Mouse (Mus musculus): ENCODE data around the gene Uqcr11.

Gene Uqcr11

DNA sequence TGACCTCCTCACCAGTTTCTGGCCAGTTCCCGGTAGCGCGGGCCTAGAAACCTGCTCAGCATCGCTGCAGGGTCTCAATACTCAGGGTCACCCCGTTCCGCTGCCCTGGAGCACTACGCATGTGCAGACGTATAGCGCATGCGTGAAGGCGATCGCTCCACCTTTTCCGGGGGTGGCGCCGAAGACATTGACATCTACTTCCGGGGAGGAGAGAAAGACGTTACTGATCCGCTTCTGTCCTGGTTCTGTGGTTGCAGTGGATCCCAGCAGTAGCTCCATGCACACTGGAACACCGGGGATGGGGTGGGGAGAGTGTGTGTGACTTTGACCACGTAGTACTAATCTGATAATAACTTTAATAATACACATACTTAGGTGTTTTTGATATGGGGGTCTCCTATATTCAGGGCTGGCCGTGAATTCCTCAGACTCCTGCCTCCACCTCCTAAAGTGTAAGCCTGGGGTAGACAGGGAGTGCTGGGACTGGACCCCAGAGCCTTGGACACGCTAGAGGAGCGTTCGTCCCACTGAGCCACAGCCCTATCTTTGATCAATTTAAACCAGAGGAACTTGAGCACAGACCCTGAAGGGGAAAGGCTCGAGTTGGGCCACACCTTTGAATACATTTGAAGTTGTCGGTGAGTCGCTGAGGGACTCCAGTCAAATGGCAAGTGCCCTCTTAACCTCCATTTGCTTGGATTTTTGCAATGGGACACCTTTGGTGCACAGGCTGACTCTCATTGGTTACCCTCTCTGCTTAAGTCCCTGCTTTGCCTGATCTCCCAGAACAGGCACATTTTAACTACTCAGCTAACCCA is at the start of gene Uqcr11:
TSS of gene Uqcr11 (minus strand) at position 147 of the 818 bp plus-strand sequence.
- DNase-seq (ENCODE audit: low read depth, low spot score), result peak; percentile 93

DNA sequence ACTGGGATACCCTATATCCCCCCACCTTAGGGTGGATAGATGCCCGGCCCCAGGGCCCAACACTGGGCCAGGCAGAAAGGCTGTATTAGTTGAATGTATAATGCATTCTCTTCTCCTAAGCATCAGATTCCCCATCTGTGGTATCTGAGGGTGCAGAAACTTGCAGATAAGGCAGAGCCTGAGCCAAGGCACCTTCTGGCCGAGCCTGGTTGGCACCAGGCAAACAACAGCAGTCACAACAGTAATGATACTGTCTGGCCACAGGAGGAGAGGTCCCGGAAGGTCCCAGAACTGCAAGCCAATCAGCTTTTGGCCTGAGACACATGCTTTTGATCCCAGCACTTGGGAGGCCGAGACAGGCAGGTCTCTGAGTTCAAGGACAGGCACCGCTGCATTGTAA is 49.1 kb upstream of the Uqcr11 start:
- no peak for DNase-seq (ENCODE audit: low read depth, low spot score)

DNA sequence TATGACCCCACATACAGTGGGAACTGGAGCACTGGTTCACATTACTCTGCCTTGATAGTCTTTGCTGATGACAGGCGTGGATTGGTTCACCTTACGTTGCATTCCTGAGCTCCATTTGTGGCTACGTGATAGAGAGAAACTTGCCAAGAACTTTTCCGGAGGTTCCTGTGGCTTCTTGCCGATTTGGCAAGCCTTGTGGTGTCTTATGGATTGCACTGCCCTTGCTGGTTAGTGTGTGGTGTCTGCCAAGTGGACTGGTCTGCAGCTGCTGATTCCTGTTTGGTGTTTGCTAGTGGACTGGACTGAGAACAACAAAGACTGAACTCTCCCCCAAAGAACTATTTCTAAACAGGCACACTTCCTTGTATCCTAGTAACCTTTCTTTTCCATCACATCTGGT is 48.2 kb upstream of the Uqcr11 start:
- DNase-seq (ENCODE audit: low read depth, low spot score), result no peak

DNA sequence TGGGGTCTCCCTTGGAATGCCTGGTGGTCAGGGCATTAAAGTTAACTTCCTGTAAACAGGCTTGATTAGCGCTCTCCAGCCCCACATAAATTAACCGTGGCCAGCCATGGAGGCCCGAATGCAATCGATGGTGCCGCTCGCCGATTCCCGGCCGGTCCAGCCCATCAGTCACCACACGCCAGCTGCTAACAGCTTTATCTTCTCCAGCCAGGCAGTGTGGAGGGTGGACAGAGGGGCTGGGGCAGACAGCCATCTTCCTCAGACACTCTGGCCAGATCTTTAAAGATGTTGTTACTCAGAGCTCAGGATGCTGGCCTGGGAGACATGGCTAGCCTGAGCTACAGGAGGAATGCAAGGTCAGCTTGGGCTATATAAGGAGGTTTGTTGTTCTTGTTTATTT is 47.0 kb upstream of the Uqcr11 start:
- no peak for DNase-seq (ENCODE audit: low read depth, low spot score)

DNA sequence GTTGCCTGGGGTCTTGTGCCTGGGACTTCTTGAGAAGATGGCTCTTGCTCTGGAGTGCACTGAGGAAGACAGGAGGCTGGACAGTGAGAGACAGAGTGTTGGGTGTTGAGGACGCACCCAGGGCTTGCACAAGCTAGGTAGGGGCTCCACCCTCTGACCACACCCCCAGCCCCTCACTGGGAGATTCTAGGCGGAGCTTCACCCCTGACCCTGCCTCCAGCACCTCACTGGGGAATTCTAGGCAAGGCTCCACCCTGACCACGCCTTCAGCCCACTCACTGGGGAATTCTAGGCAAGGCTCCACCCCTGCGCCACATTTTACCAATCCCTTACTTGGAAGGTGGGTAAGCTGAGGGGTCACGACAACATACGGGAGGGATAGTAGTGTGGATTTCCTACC is 44.0 kb upstream of the Uqcr11 start:
- no peak for DNase-seq (ENCODE audit: low read depth, low spot score)

DNA sequence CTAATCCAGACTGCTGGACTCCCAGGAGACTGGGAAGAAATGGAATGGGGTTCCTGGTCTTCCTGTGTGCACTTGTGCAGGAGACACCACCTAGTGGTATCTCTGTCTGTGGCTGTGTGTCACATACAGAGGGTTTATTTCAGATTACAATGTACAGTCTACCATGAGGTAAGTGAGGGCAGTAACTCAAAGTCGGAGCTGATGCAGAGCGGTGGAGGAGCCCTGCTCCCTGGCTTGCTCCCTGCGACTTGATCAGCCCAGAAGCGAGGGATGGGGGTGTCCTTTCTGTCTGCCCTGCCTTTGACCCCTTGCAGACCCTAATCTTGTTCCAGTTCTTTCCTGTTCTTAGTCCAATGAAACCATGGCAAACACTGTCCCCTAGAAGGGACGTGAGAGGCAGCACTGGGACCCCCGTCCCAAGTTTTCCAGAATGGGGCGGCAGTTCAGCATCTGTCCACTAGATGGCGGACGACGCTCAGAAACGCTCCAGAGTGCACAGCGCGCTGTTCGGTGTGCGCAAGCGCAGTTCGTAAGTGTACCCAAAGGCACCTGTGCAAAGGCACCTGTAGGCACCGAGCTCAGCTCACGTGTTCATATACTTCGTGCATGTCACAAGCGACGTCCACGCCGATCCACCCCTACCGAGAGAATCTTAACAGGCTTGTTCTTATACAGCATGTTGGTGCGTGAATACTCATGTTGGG is 39.4 kb upstream of the Uqcr11 start:
- DNase-seq (ENCODE audit: low read depth, low spot score), result peak; percentile 82

DNA sequence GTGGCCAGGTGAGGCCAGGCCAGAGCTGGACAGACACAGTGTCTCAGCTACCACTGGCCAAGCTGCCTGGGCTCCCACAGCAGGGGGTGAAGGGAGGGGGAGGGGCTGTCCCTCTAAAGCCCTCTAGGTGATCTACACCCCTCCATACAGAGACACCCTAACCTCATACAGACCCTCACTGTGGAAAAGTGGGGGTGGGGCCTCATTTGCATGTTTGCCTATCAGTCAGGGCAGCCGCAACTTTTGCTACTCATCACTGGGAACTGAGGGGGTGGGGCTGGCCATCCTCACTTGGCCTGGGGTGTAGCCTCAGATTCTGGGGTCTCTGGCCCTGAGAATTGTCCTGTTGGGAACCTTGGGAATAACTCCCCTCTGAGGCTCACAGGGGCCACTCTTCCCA is 38.4 kb upstream of the Uqcr11 start:
- DNase-seq (ENCODE audit: low read depth, low spot score), result no peak

DNA sequence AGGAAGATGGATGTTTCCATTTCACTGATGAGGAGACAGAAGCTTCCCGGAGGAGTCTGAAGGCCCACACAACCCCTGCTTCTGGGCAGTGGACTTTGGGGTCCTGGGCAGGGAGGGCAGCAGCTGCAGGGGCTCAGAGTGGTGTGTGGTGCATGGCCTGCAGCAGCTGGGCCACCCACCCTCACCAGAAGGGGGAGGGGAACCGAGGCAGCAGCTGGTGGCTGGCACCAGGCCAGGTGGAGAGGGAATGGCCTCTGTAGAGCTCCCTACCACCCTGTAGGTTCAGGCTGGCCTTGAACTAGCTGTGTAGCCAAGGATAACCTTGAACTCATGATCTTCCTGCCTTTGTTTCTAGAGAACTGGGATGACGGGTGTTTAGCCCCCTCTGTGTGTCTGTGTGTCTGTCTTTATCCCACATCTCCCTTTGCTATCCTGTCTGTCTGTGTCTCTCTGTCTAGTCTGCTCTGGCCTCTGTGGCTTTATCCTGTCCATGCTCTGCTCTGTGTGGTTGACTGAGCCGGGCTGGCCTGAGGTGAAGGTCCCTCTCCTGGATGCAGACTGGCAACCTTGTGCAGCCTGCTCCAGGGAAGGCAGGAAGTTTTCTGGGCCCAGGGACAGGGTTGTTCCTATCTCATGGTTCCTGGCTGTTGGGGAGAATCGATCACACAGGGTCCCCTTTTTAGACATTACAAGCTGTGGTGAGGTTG is 37.9 kb upstream of the Uqcr11 start:
- no peak for DNase-seq (ENCODE audit: low read depth, low spot score)

DNA sequence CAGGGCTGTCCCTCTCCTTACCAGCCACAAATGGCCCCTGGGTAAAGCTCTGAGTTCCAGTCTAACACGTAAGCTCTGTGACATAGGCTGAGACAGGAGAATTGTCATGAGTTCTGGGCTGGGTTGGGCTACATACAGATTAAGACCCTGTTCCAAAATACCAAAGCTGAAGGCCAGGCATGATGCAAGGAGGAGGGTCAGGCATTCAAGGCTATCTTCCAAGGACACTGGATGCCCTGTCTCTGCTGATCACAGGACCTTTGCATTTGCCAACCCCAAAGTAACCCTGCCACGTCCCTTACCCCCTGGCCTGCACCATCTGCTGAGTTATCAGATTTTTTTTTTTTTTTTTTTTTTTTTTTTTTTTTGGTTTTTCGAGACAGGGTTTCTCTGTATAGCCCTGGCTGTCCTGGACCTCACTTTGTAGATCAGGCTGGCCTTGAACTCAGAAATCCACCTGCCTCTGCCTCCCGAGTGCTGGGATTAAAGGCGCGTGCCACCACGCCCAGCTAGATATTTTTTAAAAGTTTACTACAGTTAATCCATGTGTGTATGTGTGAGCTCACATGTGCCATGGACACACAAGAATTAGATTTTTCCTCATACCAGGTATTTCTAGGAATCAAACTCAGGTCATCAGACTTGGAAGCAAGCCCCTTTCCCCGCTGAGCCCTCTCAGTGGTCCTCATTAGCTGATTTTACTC is 37.1 kb upstream of the Uqcr11 start:
- no peak for DNase-seq (ENCODE audit: low read depth, low spot score)

DNA sequence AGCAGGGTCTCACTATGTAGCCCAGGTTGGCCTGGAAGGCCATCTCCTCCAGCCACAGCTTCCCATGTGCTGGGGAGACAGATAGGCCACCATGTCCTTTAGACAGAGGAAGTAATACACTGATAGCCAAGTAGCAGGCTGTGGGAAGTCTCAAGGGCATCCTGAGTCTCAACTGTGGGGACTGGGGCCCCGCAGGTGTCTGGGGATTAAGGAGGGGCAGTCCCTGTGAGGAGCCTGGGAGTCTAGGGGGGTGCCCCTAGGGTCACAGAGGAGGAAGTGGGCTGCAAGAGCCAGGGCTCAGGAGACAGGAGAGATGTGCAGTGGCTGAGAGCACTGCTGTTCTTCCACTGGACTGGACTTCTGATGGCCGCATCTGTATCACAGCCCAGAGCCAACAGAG is 36.4 kb upstream of the Uqcr11 start:
- DNase-seq (ENCODE audit: low read depth, low spot score), result no peak

DNA sequence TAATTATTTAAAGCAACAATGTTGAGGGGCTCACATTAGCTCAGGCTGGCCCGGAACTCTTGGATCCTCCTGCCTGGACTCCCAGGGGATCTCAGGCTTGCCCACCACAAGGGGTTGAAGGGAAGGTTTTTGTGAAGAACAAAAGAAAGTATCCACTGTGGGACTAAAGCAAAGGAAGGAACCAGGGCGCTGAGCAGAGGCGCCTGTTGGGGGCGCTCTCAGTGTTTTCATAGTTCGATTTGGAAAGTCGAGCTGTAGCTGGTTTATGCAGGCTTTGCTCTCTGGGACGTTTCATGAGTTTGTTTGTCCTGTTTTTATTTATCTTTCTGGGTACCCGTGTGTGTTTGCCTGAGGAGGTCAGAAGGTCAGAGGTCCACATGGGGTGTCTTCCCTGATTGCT is 35.0 kb upstream of the Uqcr11 start:
- DNase-seq (ENCODE audit: low read depth, low spot score), result no peak

DNA sequence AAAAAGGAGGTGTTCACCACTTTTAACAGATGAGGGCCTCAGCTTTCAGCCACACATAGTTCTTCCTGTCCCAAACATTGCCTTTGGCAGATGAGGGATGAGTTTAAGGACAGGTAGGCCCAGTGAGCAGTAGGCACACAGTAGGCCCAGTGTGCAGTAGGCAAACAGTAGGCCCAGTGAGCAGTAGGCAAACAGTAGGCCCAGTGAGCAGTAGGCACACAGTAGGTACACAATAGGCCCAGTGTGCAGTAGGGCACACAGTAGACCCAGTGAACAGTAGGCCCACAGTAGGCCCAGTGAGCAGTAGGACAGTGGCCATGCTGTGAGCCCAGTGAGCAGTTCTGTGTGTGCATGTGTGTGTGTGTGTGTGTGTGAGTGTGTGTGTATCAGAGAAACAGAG is 33.4 kb upstream of the Uqcr11 start:
- no peak for DNase-seq (ENCODE audit: low read depth, low spot score)

DNA sequence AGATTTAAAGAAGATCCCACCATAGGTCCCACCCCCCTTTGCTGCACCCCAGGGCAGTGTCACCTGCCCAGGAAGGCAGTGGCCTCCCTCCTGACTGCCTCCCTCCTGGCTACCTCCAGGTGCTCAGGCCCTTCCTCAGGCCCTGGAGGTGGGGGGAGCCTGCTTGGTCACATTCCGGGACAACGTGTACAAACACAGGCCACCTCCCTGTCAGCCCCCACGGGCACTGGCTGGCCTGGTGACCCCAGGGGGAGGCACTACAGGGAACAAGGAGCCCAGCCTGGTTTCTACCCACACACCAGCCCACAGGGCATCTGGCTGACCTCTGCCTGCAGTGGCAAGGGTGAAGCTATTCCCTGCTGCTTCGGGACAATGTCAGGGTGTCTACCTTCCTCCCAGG is 31.3 kb upstream of the Uqcr11 start:
- no peak for DNase-seq (ENCODE audit: low read depth, low spot score)

DNA sequence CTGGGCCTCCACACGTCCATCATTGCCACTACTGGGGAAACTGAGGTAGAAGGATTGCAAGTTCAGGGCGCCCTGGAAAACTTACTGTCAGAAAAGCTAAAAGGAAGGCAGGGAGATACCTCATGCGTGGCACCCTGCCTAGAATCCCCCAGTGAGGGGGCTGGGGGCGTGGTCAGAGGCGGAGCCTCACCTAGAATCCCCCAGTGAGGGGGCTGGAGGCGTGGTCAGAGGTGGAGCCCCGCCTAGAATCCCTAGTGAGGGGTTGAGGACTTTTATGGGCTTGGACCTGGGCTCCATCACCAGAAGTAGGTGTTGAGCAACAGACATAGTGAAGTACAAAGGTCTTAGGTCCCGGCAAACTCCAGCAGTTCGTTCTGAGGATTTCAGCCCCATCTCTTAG is 29.6 kb upstream of the Uqcr11 start:
- DNase-seq (ENCODE audit: low read depth, low spot score), result no peak

DNA sequence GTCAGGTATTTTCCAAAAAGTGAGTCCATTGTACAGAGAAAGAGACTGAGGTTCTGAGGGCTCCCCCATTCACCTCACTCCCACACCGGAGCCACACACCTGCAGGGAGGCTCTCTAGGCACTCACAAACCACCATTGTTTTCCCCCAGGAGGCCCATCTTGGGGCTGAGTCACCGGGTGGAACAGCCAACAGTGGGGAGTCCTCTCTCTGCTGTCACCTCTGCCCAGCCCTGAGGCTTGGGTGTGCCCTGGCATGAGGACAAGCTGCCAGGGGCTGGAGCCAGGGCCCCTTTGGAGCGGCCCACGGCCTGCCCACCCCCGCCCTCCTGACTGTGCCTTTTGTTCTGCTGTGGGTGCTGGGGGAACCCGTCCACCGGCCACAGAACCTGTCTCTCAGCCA is 29.1 kb upstream of the Uqcr11 start:
- no peak for DNase-seq (ENCODE audit: low read depth, low spot score)

DNA sequence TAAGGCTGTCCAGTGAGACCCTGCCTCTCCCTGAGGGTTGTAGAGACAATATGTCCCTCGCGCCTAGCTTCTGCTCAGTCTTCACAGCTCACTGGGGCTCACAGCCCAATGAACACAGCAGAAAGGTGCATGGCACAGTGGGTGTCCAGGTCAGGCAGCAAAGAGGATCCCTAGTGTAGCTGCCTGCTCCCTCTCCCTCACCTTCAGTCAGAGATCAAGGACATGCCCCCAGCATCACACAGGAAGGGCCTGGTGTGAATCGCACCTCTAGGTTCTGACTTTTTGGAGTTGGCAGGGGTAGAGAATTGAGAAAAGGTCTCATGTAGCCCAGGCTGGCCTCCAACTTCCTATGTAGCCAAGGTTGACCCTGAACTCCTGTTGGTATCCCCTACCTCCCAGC is 28.2 kb upstream of the Uqcr11 start:
- no peak for DNase-seq (ENCODE audit: low read depth, low spot score)

DNA sequence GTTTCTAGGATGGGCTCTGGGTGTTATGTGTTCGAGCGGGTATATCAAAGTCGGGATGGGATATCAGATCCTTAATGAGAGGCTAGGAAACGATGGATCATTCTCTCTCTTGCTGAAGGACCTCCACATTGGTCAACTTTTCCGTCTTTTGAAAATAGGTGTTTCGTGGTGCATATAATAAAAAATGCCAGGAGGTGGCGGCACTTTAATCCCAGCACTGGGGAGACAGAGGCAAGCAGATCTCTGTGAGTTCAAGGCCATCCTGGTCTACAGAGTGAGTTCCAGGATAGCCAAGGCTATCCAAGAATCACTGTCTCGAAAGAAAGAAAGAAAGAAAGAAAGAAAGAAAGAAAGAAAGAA is 27.6 kb upstream of the Uqcr11 start:
- no peak for DNase-seq (ENCODE audit: low read depth, low spot score)

DNA sequence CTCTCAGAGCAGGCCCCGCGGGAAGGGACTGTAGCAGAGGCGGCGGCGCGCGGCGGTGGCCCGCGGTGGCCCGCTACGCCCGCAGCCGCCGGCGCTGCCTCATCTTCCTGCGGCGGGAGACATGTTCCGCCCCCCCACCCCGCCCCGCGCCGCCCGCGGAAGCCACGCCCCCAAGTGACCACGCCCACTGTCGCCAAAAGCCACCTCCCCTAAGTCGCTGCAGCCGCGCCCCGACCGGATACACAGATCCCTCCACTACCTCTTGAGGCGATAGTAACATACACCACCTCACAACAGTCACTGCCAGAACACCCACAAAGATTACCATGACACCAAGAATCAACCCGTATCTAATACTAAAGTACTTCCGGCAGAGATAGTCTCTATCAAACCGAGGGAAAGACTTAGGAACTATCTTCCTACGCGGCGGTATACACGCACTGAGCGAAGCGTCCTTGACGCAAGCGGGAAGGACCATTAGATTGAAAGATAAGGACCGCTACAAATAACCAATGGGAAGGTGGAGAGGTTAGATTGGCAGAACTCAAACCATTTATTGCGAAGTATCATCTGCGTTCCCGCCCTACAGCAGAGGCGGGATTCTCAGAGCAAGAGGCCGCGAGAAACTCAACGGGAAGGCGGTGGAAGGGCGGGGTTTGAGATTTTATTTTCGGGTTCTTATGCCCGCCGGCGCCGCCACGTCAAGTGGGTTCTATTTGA is 27.0 kb upstream of the Uqcr11 start, which contains the start of gene Tcf3:
TSS of gene Tcf3 (minus strand) at position 135 of the 720 bp plus-strand sequence.
- DNase-seq (ENCODE audit: low read depth, low spot score), result peak; percentile 93

DNA sequence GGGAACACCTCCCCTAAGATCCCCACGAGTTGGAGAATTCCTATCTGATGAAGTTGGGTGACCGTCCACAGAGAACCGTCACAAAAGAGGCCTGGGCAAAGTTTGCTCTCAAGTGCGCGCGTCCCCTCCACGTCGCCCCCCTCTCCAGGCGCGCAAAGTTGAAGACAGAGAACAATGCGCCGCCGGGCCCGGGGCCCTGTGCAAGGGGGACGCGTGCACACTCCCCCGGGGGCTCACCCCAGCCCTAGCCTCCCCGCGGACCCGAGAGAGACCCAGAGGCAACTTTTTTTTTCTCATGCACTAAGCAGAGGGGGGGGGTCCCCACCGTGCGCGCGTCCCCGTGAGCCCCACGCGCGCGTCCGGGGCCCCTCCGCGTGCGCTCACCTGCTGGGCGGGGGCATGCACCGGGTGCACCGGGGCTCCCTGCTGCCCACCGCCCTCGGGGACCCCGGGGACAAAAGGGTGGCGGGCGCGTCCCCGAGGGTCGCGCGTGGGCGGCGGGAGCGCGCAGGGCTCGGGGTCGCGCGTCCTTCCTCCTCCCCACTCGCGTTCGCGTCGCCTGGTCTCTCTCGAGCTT is 26.4 kb upstream of the Uqcr11 start:
- DNase-seq (ENCODE audit: low read depth, low spot score), result no peak

DNA sequence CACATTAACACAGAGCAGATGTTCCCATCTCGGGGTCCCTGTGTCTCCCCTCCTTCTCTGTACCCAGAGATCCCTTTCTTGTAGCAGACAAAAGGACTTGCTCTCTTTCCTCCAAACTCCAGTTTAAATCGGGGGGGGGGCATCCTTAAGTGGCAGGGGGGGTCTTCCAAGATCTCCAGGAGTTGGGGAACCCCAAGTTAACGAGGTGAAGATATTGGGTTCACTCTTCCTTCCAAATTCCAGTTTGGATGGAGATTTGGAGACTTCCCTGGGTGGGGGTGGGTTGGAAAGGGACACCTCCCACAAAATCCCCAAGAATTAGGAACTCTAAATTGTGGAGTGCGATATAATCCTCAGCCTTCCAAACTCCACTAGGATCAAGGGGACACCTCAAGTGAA is 25.8 kb upstream of the Uqcr11 start:
- no peak for DNase-seq (ENCODE audit: low read depth, low spot score)
